Mouse (Mus musculus) gastrocnemius, adult 2 months (tissue): ENCODE measurements at regions not wholly inside any gene's neighbourhood (a gene's known extent, or its start where the extent isn't known, plus 50 kb on each side); places are given as distances from the start of the nearest gene placed in this dataset.
A peak's percentile ranks its signal among the peaks of the same experiment; 100 is the strongest.
"Not testable (repeated sequence)": the region's sequence is repeated elsewhere in the genome, so short reads cannot be mapped to it uniquely, and the experiment has no call there.

Experiments used
- DNase-seq: peaks from one replicate; pipeline ENCODE4 v3.0.0; 2022
- H3K27ac ChIP-seq: fragments of 200-600 bp; 2 replicates; pipeline ENCODE4 v1.8.1; 2022; ENCODE audit warnings: mild to moderate bottlenecking
- H3K4me3 ChIP-seq: fragments of 200-600 bp; 2 replicates; pipeline ENCODE4 v1.8.1; 2022; ENCODE audit warnings: mild to moderate bottlenecking, moderate library complexity
- CTCF ChIP-seq: fragments of 200-600 bp; IDR thresholded peaks from 2 replicates; pipeline ENCODE4 v1.8.1; 2022; ENCODE audit warnings: antibody characterized with exemption, mild to moderate bottlenecking, moderate library complexity
- intact Hi-C: fragments of 180-260 bp; cut with DNase I; formaldehyde crosslinking; loops from one replicate; pipeline ENCODE4 v1.15.1; 2025

- DNase-seq, H3K4me3 ChIP-seq, H3K27ac ChIP-seq, intact Hi-C loops: not testable (repeated sequence)
These were observed 105.7 kb upstream of the Afdn start for GRCm38 (mm10) chr17:13654606-13655005.

- DNase-seq = no peak
- H3K27ac ChIP-seq = peak overlapping the region; percentile 17; the same call in 1 of the 2 replicates
- H3K4me3 ChIP-seq = peak overlapping the region; percentile 36
- intact Hi-C loops = no loop called here
- TF ChIP-seq CTCF = no peak
These were observed 104.3 kb upstream of the Afdn start for GRCm38 (mm10) chr17:13656065-13656464.

GRCm38 (mm10) chr17:13656485-13657181, 103.7 kb upstream of the Afdn start:
- peak overlapping the region; percentile 36 for H3K4me3 ChIP-seq
- intact Hi-C loops = no loop called here
- DNase-seq = no peak
- H3K27ac ChIP-seq = peak overlapping the region; percentile 80
- no peak for TF ChIP-seq CTCF

- peak overlapping the region; percentile 36 for H3K4me3 ChIP-seq
- intact Hi-C loops = no loop called here
- DNase-seq = no peak
- no peak for TF ChIP-seq CTCF
- H3K27ac ChIP-seq = peak overlapping the region; percentile 80
These were observed 103.2 kb upstream of the Afdn start for GRCm38 (mm10) chr17:13657182-13657562.

GRCm38 (mm10) chr17:13657656-13658292, 102.6 kb upstream of the Afdn start:
- DNase-seq = peak; percentile 38
- Histone ChIP-seq H3K27ac (peak overlapping the region; percentile 80), H3K4me3 (no peak overlapping the region)
- TF ChIP-seq CTCF = no peak
- intact Hi-C loops = no loop called here

- intact Hi-C loops = no loop called here
- H3K4me3 ChIP-seq = no peak overlapping the region
- H3K27ac ChIP-seq = peak overlapping the region; percentile 80
- no peak for TF ChIP-seq CTCF
- no peak for DNase-seq
These were observed 101.9 kb upstream of the Afdn start for GRCm38 (mm10) chr17:13658321-13658978.

- no peak for TF ChIP-seq CTCF
- Histone ChIP-seq H3K4me3 (peak overlapping the region; percentile 33), H3K27ac (peak overlapping the region; percentile 80)
- DNase-seq = peak; percentile 46
- intact Hi-C loops = no loop called here
These were observed 101.2 kb upstream of the Afdn start for GRCm38 (mm10) chr17:13659103-13659502.

- intact Hi-C loops = no loop called here
- peak overlapping the region; percentile 80 for H3K27ac ChIP-seq
- peak overlapping the region; percentile 9; the same call in 1 of the 2 replicates for H3K4me3 ChIP-seq
- TF ChIP-seq CTCF = no peak
- no peak for DNase-seq
These were observed 100.4 kb upstream of the Afdn start for GRCm38 (mm10) chr17:13659943-13660342.

- no peak overlapping the region for H3K27ac ChIP-seq
- TF ChIP-seq CTCF = no peak
- no peak overlapping the region for H3K4me3 ChIP-seq
- DNase-seq = no peak
- intact Hi-C loops = no loop called here
These were observed 99.3 kb upstream of the Afdn start for GRCm38 (mm10) chr17:13661023-13661422.

GRCm38 (mm10) chr17:13662152-13662551, 98.2 kb upstream of the Afdn start:
- no peak overlapping the region for H3K4me3 ChIP-seq
- no peak for DNase-seq
- intact Hi-C loops = no loop called here
- no peak overlapping the region for H3K27ac ChIP-seq
- TF ChIP-seq CTCF = no peak
